Mouse (Mus musculus) heart, embryonic 14.5 days (tissue): ENCODE measurements at regions not wholly inside any gene's neighbourhood (a gene's known extent, or its start where the extent isn't known, plus 50 kb on each side); places are given as distances from the start of the nearest gene placed in this dataset.

ENCODE experiments used
- ATAC-seq: fragments of 200-750 bp; cut with Nextera tagmentation; 2 replicates; pipeline ENCODE4 v1.8.0; 2017; ENCODE audit warnings: low read depth, moderate TSS enrichment; ENCODE audit not compliant: insufficient number of reproducible peaks, insufficient read depth, low FRiP score
- H3K27ac ChIP-seq, 2 experiments: fragments of 200-500 bp in 1 of 2; fragments of 300-500 bp in 1 of 2; sonication (generic) in 1 of 2; replicated peaks in 1 of 2; 2 replicates each; pipeline ENCODE4 v1.5.1; 2012 to 2014; ENCODE audit warnings: low read depth in 2 of 2, low read length in 2 of 2, control low read depth in 1 of 2, mild to moderate bottlenecking in 1 of 2, mixed read lengths in 1 of 2; ENCODE audit not compliant: control insufficient read depth in 1 of 2, insufficient read depth in 1 of 2
- H3K27me3 ChIP-seq: fragments of 300-500 bp; sonication (generic); 2 replicates; pipeline ENCODE4 v1.6.1; 2014; ENCODE audit warnings: mild to moderate bottlenecking, low read length, control low read depth; ENCODE audit not compliant: control insufficient read depth, insufficient read depth
- H3K36me3 ChIP-seq: fragments of 300-500 bp; sonication (generic); 2 replicates; pipeline ENCODE4 v1.6.1; 2014; ENCODE audit warnings: mild to moderate bottlenecking, control low read depth, low read length, mixed read lengths; ENCODE audit not compliant: control insufficient read depth, insufficient read depth
- H3K4me1 ChIP-seq, 2 experiments: fragments of 200-500 bp in 1 of 2; fragments of 300-500 bp in 1 of 2; sonication (generic) in 1 of 2; 2 replicates each; pipeline ENCODE4 v1.6.1; 2012 to 2014; ENCODE audit warnings: low read length in 2 of 2, control low read depth in 1 of 2, mixed read lengths in 1 of 2; ENCODE audit not compliant: control insufficient read depth in 2 of 2, insufficient read depth in 2 of 2
- H3K4me2 ChIP-seq: fragments of 300-500 bp; sonication (generic); 2 replicates; pipeline ENCODE4 v1.6.1; 2014; ENCODE audit warnings: mild to moderate bottlenecking, low read length
- H3K4me3 ChIP-seq, 2 experiments: fragments of 200-500 bp in 1 of 2; fragments of 300-500 bp in 1 of 2; sonication (generic) in 1 of 2; 2 replicates each; pipeline ENCODE4 v1.5.1; 2012 to 2014; ENCODE audit warnings: low read length in 2 of 2, mild to moderate bottlenecking in 2 of 2, control low read depth in 1 of 2, low read depth in 1 of 2, moderate library complexity in 1 of 2; ENCODE audit not compliant: control insufficient read depth in 1 of 2, insufficient read depth in 1 of 2
- H3K9ac ChIP-seq: fragments of 300-500 bp; sonication (generic); 2 replicates; pipeline ENCODE4 v1.6.1; 2014; ENCODE audit warnings: mild to moderate bottlenecking, low read length
- H3K9me3 ChIP-seq: fragments of 300-500 bp; sonication (generic); 2 replicates; pipeline ENCODE4 v1.6.1; 2016; ENCODE audit warnings: low read length, control low read depth; ENCODE audit not compliant: control insufficient read depth
- WGBS: fragments of 180-500 bp; shearing (Covaris S2); extraction: QIAGEN DNeasy Blood & Tissue Kit; methylation state at CpG from one replicate; pipeline ENCODE4 v1.1.7; 2014; 5-methylcytosine and 5-hydroxymethylcytosine counted together

DNA sequence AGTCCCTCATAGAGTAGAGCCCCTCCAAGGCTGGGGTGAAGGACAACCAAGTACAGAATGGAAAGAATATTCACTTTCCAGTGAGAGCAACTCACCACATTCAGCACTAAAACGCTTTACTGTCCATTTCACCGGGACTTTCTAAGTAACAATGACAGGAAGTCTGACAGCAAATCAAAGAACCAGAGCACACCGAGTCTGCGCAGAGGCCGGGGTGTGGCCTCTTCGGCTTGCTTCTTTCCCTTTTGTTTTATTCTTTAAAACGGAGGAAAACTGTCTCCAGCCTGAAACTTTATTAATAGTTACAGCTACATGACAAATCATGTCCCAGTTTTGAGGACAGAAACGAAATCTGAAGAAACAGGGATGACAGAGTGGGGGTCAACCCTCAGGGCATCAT lies 465.0 kb downstream of the Tns3 start:
- Histone ChIP-seq H3K27me3 (no peaks in the 10 kb centered on the region), H3K4me3 (no peak overlapping the region), H3K4me1 (no peaks in the 10 kb centered on the region), H3K9me3 (no peaks in the 10 kb centered on the region), H3K36me3 (no peaks in the 10 kb centered on the region), H3K9ac (no peak overlapping the region), H3K27ac (no peak overlapping the region), H3K4me2 (no peak overlapping the region)
- ATAC-seq, result no peak
- WGBS, result 67% methylated on average over 8 of the region's 8 CpGs
